In genomic region chr12:16620230-16620629, GRCm38 (mm10) we compare ENCODE assay signal across 26 mouse cellular contexts. TPM values are rescaled to one million over a fixed set of nuclear protein-coding genes. Genes with fewer than 3 reads are reported as not detected.
DNase-seq lines count a peak whose midpoint lies in the region; ATAC-seq lines count a peak whose summit lies in the region.
"Had no signal": no experiment of that assay in that cellular context is flagged by ENCODE, and none has a peak within 500 bp of the region (broad histone marks: within the 10 kb centered on the region; RNA-seq: fewer than 3 reads in every experiment).

No protein-coding gene starts in this region.

- WGBS in hindbrain, embryonic 10.5 days, result 85% methylated on average over 3 of the region's 3 CpGs
- 89% methylated on average over 3 of the region's 3 CpGs for WGBS in hindbrain, embryonic 11.5 days

- H3K27me3 ChIP-seq in hindbrain, embryonic 10.5 days (ENCODE audit: insufficient read depth, poor library complexity, severe bottlenecking), result no peaks in the 10 kb centered on the region
- H3K27me3 ChIP-seq in hindbrain, embryonic 11.5 days (ENCODE audit: control insufficient read depth, insufficient read depth, low read length), result no peaks in the 10 kb centered on the region
- H3K27me3 ChIP-seq: embryonic facial prominence, embryonic 15.5 days; heart, embryonic 13.5 days; midbrain, embryonic 12.5 days; neural tube, embryonic 12.5 days had no signal

- H3K9me3 ChIP-seq in hindbrain, embryonic 10.5 days, result no peaks in the 10 kb centered on the region
- H3K9me3 ChIP-seq in hindbrain, embryonic 11.5 days (ENCODE audit: control insufficient read depth, low read length), result no peaks in the 10 kb centered on the region
- H3K9me3 ChIP-seq: embryonic facial prominence, embryonic 15.5 days; heart, embryonic 13.5 days; midbrain, embryonic 12.5 days; neural tube, embryonic 12.5 days had no signal

- H3K9ac ChIP-seq in hindbrain, embryonic 11.5 days (ENCODE audit: low read depth, low read length), result no peak overlapping the region
- H3K9ac ChIP-seq: embryonic facial prominence, embryonic 15.5 days; forebrain, postnatal 0 days; heart, embryonic 13.5 days; midbrain, embryonic 12.5 days; neural tube, embryonic 12.5 days had no signal

- no peak for ATAC-seq in hindbrain, embryonic 11.5 days (ENCODE audit: low FRiP score)
- no peak for ATAC-seq in megakaryocyte-erythroid progenitor cell, adult 5-6 weeks (replicated peaks; ENCODE audit: low FRiP score, low TSS enrichment, poor library complexity, severe bottlenecking)
- ATAC-seq: CD4-positive, CD25-positive, alpha-beta regulatory T cell, adult 4 months had no signal

- H3K4me3 ChIP-seq in hindbrain, embryonic 10.5 days, result no peak overlapping the region
- no peak overlapping the region for H3K4me3 ChIP-seq in hindbrain, embryonic 11.5 days (ENCODE audit: low read depth, low read length)
- H3K4me3 ChIP-seq: embryonic facial prominence, embryonic 15.5 days; heart, embryonic 13.5 days; midbrain, embryonic 12.5 days; neural tube, embryonic 12.5 days had no signal

- peak overlapping the region; percentile 70; the same call in 1 of the 2 replicates for H3K27ac ChIP-seq in hindbrain, embryonic 10.5 days
- H3K27ac ChIP-seq in hindbrain, embryonic 11.5 days (ENCODE audit: low read depth, low read length), result no peak overlapping the region
- H3K27ac ChIP-seq: embryonic facial prominence, embryonic 15.5 days; midbrain, embryonic 12.5 days; neural tube, embryonic 12.5 days had no signal

- H3K4me1 ChIP-seq in hindbrain, embryonic 10.5 days (replicated peaks), result peaks cover 17% of the 10 kb centered on the region
- no peaks in the 10 kb centered on the region for H3K4me1 ChIP-seq in hindbrain, embryonic 11.5 days (replicated peaks; ENCODE audit: control insufficient read depth, insufficient read depth, low read length)

- H3K36me3 ChIP-seq in hindbrain, embryonic 10.5 days, result no peaks in the 10 kb centered on the region
- H3K36me3 ChIP-seq in hindbrain, embryonic 11.5 days (ENCODE audit: control insufficient read depth, insufficient read depth, low read length), result no peaks in the 10 kb centered on the region
- H3K36me3 ChIP-seq: embryonic facial prominence, embryonic 15.5 days; heart, embryonic 13.5 days; midbrain, embryonic 12.5 days; neural tube, embryonic 12.5 days had no signal

- no peak for DNase-seq in hindbrain, embryonic 10.5 days (ENCODE audit: low spot score)
- no peak for DNase-seq in hindbrain, embryonic 11.5 days (ENCODE audit: low spot score)
- DNase-seq in 416B (ENCODE audit: low read depth) (peak; percentile 53), NIH3T3 (ENCODE audit: low read depth) (peak; percentile 50)
- DNase-seq in lung, postnatal 36 days, result peak; percentile 63
- no peak for DNase-seq in left cerebral cortex, adult 8-10 months (ENCODE audit: low spot score in 2 of 2)
- DNase-seq: cerebellum, adult 2 months; cerebellum, postnatal 36 days; forebrain, postnatal 0 days; heart, adult 11 months; heart, postnatal 36 days; kidney, adult 11 months; kidney, postnatal 10 days; layer of hippocampus, postnatal 36 days; left cerebral cortex, postnatal 4 days; liver; right cerebral cortex, postnatal 4 days; thymus, adult 2 months had no signal

- no peak overlapping the region for H3K4me2 ChIP-seq in hindbrain, embryonic 11.5 days (replicated peaks; ENCODE audit: low read depth, low read length)
- H3K4me2 ChIP-seq: embryonic facial prominence, embryonic 15.5 days; heart, embryonic 13.5 days; midbrain, embryonic 12.5 days; neural tube, embryonic 12.5 days had no signal

RNA-seq across cellular contexts. Expression of gene Lpin1, which starts 9.5 kb away (rescaled TPM):
- polyA plus RNA-seq in hindbrain, embryonic 10.5 days (2016; fragmentation: Nextera tagmentation; extraction: Ambion mirVana), result 6.4 and 10.6 TPM in 2 replicates
- polyA plus RNA-seq in hindbrain, embryonic 11.5 days (2014; fragmentation: Nextera tagmentation; extraction: Ambion mirVana), result 11.0 and 13.3 TPM in 2 replicates
- 47.6 and 62.3 TPM in 2 replicates for total RNA-seq in megakaryocyte-erythroid progenitor cell, adult 5-6 weeks (2014; fragmentation: Nextera tagmentation)
- total RNA-seq in megakaryocyte-erythroid progenitor cell, adult 5-6 weeks (2017), result 22.4 and 29.3 TPM in 2 replicates
- 10 to 100 TPM; 26.7 to 30.0 (median 27.1) TPM for total RNA-seq in left cerebral cortex, adult 8-10 months (2022)

RNA-seq across cellular contexts. Expression of gene Ntsr2, which starts 33.0 kb away (rescaled TPM):
- polyA plus RNA-seq in hindbrain, embryonic 10.5 days (2016; fragmentation: Nextera tagmentation; extraction: Ambion mirVana), result not detected in 2 replicates
- 0.09 TPM in 1 of 2 replicates, not detected in the other for polyA plus RNA-seq in hindbrain, embryonic 11.5 days (2014; fragmentation: Nextera tagmentation; extraction: Ambion mirVana)
- total RNA-seq in megakaryocyte-erythroid progenitor cell, adult 5-6 weeks (2014; fragmentation: Nextera tagmentation), result not detected in 2 replicates
- total RNA-seq in megakaryocyte-erythroid progenitor cell, adult 5-6 weeks (2017), result not detected in 2 replicates
- 100 to 1,000 TPM; 131 to 169 (median 152) TPM for total RNA-seq in left cerebral cortex, adult 8-10 months (2022)
- total RNA-seq: ES-E14 had no signal
- polyA plus RNA-seq: CD4-positive, CD25-positive, alpha-beta regulatory T cell, adult 4 months; embryonic facial prominence, embryonic 15.5 days; heart, embryonic 13.5 days; midbrain, embryonic 12.5 days; stomach, embryonic 16.5 days had no signal

Comparison
In these comparisons a context has a peak if more than half of its experiments do, and no peak if none do; other contexts are left out.
1. DNase-seq: peak in 416B (single experiment), NIH3T3 (single experiment) and lung, postnatal 36 days (single experiment); none in hindbrain, embryonic 10.5 days (single experiment), hindbrain, embryonic 11.5 days (single experiment) and left cerebral cortex, adult 8-10 months (0 of 2).
2. RNA of gene Ntsr2, which starts 33.0 kb away (total RNA-seq): 131 to 169 TPM in left cerebral cortex, adult 8-10 months; not detected in megakaryocyte-erythroid progenitor cell, adult 5-6 weeks; every median in the first group is over 100 times any median in the second.